Comparison of ENCODE assay signal across 19 mouse cellular contexts in genomic region chr16:44435481-44435880, GRCm38 (mm10). TPM values are rescaled to one million over a fixed set of nuclear protein-coding genes. Genes with fewer than 3 reads are reported as not detected.
DNase-seq lines count a peak whose midpoint lies in the region; ATAC-seq and TF ChIP-seq lines count a peak whose summit lies in the region.
"Had no signal": no experiment of that assay in that cellular context is flagged by ENCODE, and none has a peak within 500 bp of the region (broad histone marks: within the 10 kb centered on the region; RNA-seq: fewer than 3 reads in every experiment).

No protein-coding gene starts in this region.

- peak; percentile 53 for TF ChIP-seq CTCF in hindbrain, postnatal 0 days (IDR thresholded peaks at IDR 0.05; ENCODE audit: low read depth)

- DNase-seq in hindbrain, postnatal 0 days (ENCODE audit: low spot score) = no peak
- no peak for DNase-seq in hindbrain, embryonic 11.5 days (ENCODE audit: low spot score)
- DNase-seq in 3T3-L1 (ENCODE audit: low read depth, low spot score) = peak; percentile 48
- peak; percentile 55 for DNase-seq in 416B (ENCODE audit: low read depth)
- peak; percentile 27 for DNase-seq in brain, adult 2 months (ENCODE audit: low read depth, low spot score)
- no peak for DNase-seq in ovary, postnatal 36 days (ENCODE audit: low spot score)
- DNase-seq in forebrain, embryonic 10.5 days (ENCODE audit: extremely low spot score, low spot score) = no peak
- DNase-seq: cerebellum, adult 9-11 months; kidney, postnatal 4 days; lung, adult 18-20 months; right cerebral cortex, postnatal 14 days had no signal

- ATAC-seq in hindbrain, postnatal 0 days = no peak
- no peak for ATAC-seq in hindbrain, embryonic 11.5 days (ENCODE audit: low FRiP score)
- ATAC-seq: forebrain, embryonic 14.5 days had no signal

- H3K36me3 ChIP-seq in hindbrain, postnatal 0 days (ENCODE audit: insufficient read depth, low read length) = no peaks in the 10 kb centered on the region
- H3K36me3 ChIP-seq in hindbrain, embryonic 11.5 days (ENCODE audit: control insufficient read depth, insufficient read depth, low read length) = no peaks in the 10 kb centered on the region
- no peaks in the 10 kb centered on the region for H3K36me3 ChIP-seq in forebrain, embryonic 10.5 days (replicated peaks)
- H3K36me3 ChIP-seq: embryonic facial prominence, embryonic 13.5 days; G1E; heart, embryonic 12.5 days; limb, embryonic 13.5 days had no signal

- H3K9ac ChIP-seq in hindbrain, postnatal 0 days (replicated peaks; ENCODE audit: low read length) = no peak overlapping the region
- H3K9ac ChIP-seq in hindbrain, embryonic 11.5 days (ENCODE audit: low read depth, low read length) = no peak overlapping the region
- H3K9ac ChIP-seq: embryonic facial prominence, embryonic 13.5 days; heart, embryonic 12.5 days; limb, embryonic 13.5 days had no signal

- WGBS in hindbrain, postnatal 0 days = 71% methylated on average over 4 of the region's 4 CpGs
- WGBS in hindbrain, embryonic 11.5 days = 63% methylated on average over 4 of the region's 4 CpGs
- 72% methylated on average over 4 of the region's 4 CpGs for WGBS in forebrain, embryonic 10.5 days

- H3K4me2 ChIP-seq in hindbrain, postnatal 0 days (ENCODE audit: low read depth, low read length) = no peak overlapping the region
- no peak overlapping the region for H3K4me2 ChIP-seq in hindbrain, embryonic 11.5 days (replicated peaks; ENCODE audit: low read depth, low read length)
- H3K4me2 ChIP-seq: embryonic facial prominence, embryonic 13.5 days; heart, embryonic 12.5 days; limb, embryonic 13.5 days had no signal

- H3K27me3 ChIP-seq in hindbrain, postnatal 0 days (ENCODE audit: insufficient read depth, low read length) = no peaks in the 10 kb centered on the region
- H3K27me3 ChIP-seq in hindbrain, embryonic 11.5 days (ENCODE audit: control insufficient read depth, insufficient read depth, low read length) = no peaks in the 10 kb centered on the region
- H3K27me3 ChIP-seq in forebrain, embryonic 10.5 days (ENCODE audit: poor library complexity, severe bottlenecking) = no peaks in the 10 kb centered on the region
- H3K27me3 ChIP-seq: embryonic facial prominence, embryonic 13.5 days; heart, embryonic 12.5 days; limb, embryonic 13.5 days; megakaryocyte, embryonic 14.5 days had no signal

- no peaks in the 10 kb centered on the region for H3K4me1 ChIP-seq in hindbrain, postnatal 0 days (ENCODE audit: insufficient read depth, low read length)
- no peaks in the 10 kb centered on the region for H3K4me1 ChIP-seq in hindbrain, embryonic 11.5 days (replicated peaks; ENCODE audit: control insufficient read depth, insufficient read depth, low read length)
- no peaks in the 10 kb centered on the region for H3K4me1 ChIP-seq in forebrain, embryonic 10.5 days
- H3K4me1 ChIP-seq: embryonic facial prominence, embryonic 13.5 days; heart, embryonic 12.5 days; limb, embryonic 13.5 days; megakaryocyte, embryonic 14.5 days had no signal

- H3K27ac ChIP-seq in hindbrain, postnatal 0 days = no peak overlapping the region
- H3K27ac ChIP-seq in hindbrain, embryonic 11.5 days (ENCODE audit: low read depth, low read length) = no peak overlapping the region
- no peak overlapping the region for H3K27ac ChIP-seq in forebrain, embryonic 10.5 days
- H3K27ac ChIP-seq: embryonic facial prominence, embryonic 13.5 days; limb, embryonic 13.5 days had no signal

- no peaks in the 10 kb centered on the region for H3K9me3 ChIP-seq in hindbrain, postnatal 0 days (ENCODE audit: low read length)
- no peaks in the 10 kb centered on the region for H3K9me3 ChIP-seq in hindbrain, embryonic 11.5 days (ENCODE audit: control insufficient read depth, low read length)
- no peaks in the 10 kb centered on the region for H3K9me3 ChIP-seq in forebrain, embryonic 10.5 days
- H3K9me3 ChIP-seq: embryonic facial prominence, embryonic 13.5 days; G1E; heart, embryonic 12.5 days; limb, embryonic 13.5 days; megakaryocyte, embryonic 14.5 days had no signal

- H3K4me3 ChIP-seq in hindbrain, postnatal 0 days (ENCODE audit: low read length) = no peak overlapping the region
- no peak overlapping the region for H3K4me3 ChIP-seq in hindbrain, embryonic 11.5 days (ENCODE audit: low read depth, low read length)
- no peak overlapping the region for H3K4me3 ChIP-seq in forebrain, embryonic 10.5 days
- H3K4me3 ChIP-seq: embryonic facial prominence, embryonic 13.5 days; heart, embryonic 12.5 days; limb, embryonic 13.5 days; megakaryocyte, embryonic 14.5 days had no signal

RNA-seq across cellular contexts. Expression of gene Cfap44, which starts 40.9 kb away (rescaled TPM):
- total RNA-seq in hindbrain, postnatal 0 days (2014; rRNA removed) = 4.8 and 5.3 TPM in 2 replicates
- polyA plus RNA-seq in hindbrain, postnatal 0 days (2015; fragmentation: Nextera tagmentation; extraction: Ambion mirVana) = 3.4 and 4.0 TPM in 2 replicates
- 2.7 and 6.7 TPM in 2 replicates for polyA plus RNA-seq in hindbrain, embryonic 11.5 days (2014; fragmentation: Nextera tagmentation; extraction: Ambion mirVana)
- polyA plus RNA-seq in forebrain, embryonic 10.5 days (2016; fragmentation: Nextera tagmentation; extraction: Ambion mirVana) = 0.45 and 0.63 TPM in 2 replicates
- total RNA-seq: gastrocnemius, adult 8-10 months; hematopoietic stem cell, adult 5-6 weeks had no signal
- polyA plus RNA-seq: G1E had no signal

Comparison
In these comparisons a context has a peak if more than half of its experiments do, and no peak if none do; other contexts are left out.
1. DNase-seq: peak in 3T3-L1 (single experiment), 416B (single experiment) and brain, adult 2 months (single experiment); none in hindbrain, postnatal 0 days (single experiment), hindbrain, embryonic 11.5 days (single experiment), ovary, postnatal 36 days (single experiment) and forebrain, embryonic 10.5 days (single experiment).